Mouse (Mus musculus) ES-E14 (cell line): ENCODE measurements around the gene Oaz1.

ENCODE experiments used
- CHD2 ChIP-seq: IDR thresholded peaks from 2 replicates; pipeline ENCODE4 v1.6.1; 2014; ENCODE audit warnings: mild to moderate bottlenecking, low read depth, low read length, inconsistent platforms
- HCFC1 ChIP-seq: IDR thresholded peaks from 2 replicates; pipeline ENCODE4 v1.6.1; 2012; ENCODE audit warnings: low read length, inconsistent platforms, borderline replicate concordance; ENCODE audit not compliant: insufficient read depth
- MAFK ChIP-seq: IDR thresholded peaks from 2 replicates; pipeline ENCODE4 v1.6.1; 2014; ENCODE audit warnings: mild to moderate bottlenecking, low read depth, low read length, inconsistent platforms; ENCODE audit not compliant: insufficient read depth
- ZNF384 ChIP-seq: IDR thresholded peaks from 2 replicates; pipeline ENCODE4 v1.6.1; 2012; ENCODE audit warnings: low read depth, low read length, inconsistent platforms

DNA sequence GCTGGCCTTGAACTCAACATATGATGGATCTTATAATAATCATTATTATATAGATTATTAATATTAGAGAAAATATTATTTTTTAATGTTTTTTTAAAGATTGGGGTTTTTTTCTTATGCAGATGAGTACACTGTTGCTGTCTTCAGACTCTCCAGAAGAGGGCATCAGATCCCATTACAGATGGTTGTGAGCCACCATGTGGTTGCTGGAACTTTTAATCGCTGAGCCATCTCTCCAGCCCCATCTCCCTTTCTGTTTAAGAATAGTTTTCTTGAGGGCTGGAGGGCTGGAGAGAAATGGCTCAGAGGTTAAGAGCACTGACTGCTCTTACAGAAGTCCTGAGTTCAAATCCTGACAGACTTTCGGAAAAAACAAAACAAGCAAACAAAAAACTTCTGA is 4.5 kb upstream of the Oaz1 start:
- TF ChIP-seq MAFK: 0 out of 2 replicates have a peak, but pooled peaks have one; percentile 11
- TF ChIP-seq HCFC1: no peak
- peak; percentile 57; the same call in 1 of the 2 replicates for TF ChIP-seq ZNF384
- TF ChIP-seq CHD2: no peak
